Mouse (Mus musculus) C3H10T1/2 (cell line): ENCODE results near the gene Bcl11b. TPM values are rescaled to one million over a fixed set of nuclear protein-coding genes. Genes with fewer than 3 reads are reported as not detected.

Experiments
- polyA plus RNA-seq, 2 experiments: library from polyadenylated mRNA; unstranded; fragments of >200 nt; fragmentation: generic; extraction: Trizol; gene quantifications; one replicate each; pipeline ENCODE4 v1.2.1; 2012; ENCODE audit warnings: missing spikeins in 2 of 2

The Bcl11b gene
- polyA plus RNA-seq, result under 1 TPM; 0.04 TPM

GRCm38 (mm10) chr12:108003483-108003882 is at the start of gene Bcl11b:
Gene Bcl11b, minus strand, starts transcription at chr12:108003602.

Other genes starting within 250 kb of the Bcl11b start
- gene Setd3, start 175.7 kb upstream of the Bcl11b start, polyA plus RNA-seq, result 10 to 100 TPM in 1 of 2 experiments, 1 to 10 TPM in 1; 8.1 to 33.9 TPM
- 10 to 100 TPM; 11.8 to 24.9 TPM for gene Ccnk, start 176.0 kb upstream of the Bcl11b start, polyA plus RNA-seq